9 mouse cellular contexts compared by ENCODE assay signal in the genomic region with DNA sequence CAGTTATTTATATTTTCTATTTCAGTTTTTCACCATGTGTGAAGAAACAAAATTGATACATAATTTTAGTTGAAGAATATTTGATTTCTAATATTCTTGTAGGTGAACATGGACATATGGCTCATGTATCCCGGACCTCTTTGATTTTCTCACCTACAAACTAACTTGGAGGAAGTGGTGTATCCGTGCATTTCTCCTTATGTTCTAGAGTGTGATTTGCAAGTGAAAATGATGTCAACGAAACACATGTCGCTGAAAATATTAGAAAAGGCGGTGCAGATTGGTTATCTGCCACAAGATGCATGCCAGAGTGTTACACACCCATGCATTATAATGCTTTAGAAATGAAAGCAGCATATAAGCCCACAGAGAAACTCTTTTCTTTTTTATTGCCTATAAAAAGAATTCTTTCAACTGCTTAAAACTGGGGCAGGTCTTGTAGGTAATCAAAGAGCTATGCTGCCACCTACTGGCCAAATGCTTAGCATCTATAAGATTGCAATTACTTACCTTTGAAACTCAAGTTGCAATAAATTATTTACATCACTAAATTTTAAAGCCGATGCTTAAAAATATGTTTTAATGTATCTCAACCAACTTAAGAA.
A peak's percentile ranks its signal among the peaks of the same experiment; 100 is the strongest.
DNase-seq lines count a peak whose midpoint lies in the region; ATAC-seq lines count a peak whose summit lies in the region.
"Had no signal": no experiment of that assay in that cellular context is flagged by ENCODE, and none has a peak within 500 bp of the region (broad histone marks: within the 10 kb centered on the region; RNA-seq: fewer than 3 reads in every experiment).

No protein-coding gene starts in this region.

- no peak overlapping the region for H3K4me2 ChIP-seq in hindbrain, embryonic 12.5 days (replicated peaks)
- H3K4me2 ChIP-seq: neural tube, embryonic 12.5 days had no signal

- DNase-seq in hindbrain, embryonic 10.5 days (ENCODE audit: low spot score), result peak; percentile 41
- DNase-seq in WW6 (ENCODE audit: low read depth, low spot score), result peak; percentile 5
- DNase-seq in embryo, embryonic 10.5 days (ENCODE audit: low spot score), result peak; percentile 89
- peak; percentile 72 for DNase-seq in heart, postnatal 4 days
- DNase-seq in left cerebral cortex, postnatal 10 days (ENCODE audit: extremely low spot score in 1 of 2, low spot score in 2 of 2), result peak; percentile 74 to 75
- DNase-seq in neural tube, embryonic 10.5 days (ENCODE audit: extremely low spot score, low spot score), result peak; percentile 44
- DNase-seq in spleen, adult 18-20 months, result no peak

- no peak overlapping the region for H3K27ac ChIP-seq in hindbrain, embryonic 10.5 days
- H3K27ac ChIP-seq in hindbrain, embryonic 12.5 days, result no peak overlapping the region
- H3K27ac ChIP-seq: neural tube, embryonic 12.5 days had no signal

- intact Hi-C loops in left cerebral cortex, postnatal 10 days (cut with DNase I), result no loop called here

- H3K36me3 ChIP-seq in hindbrain, embryonic 10.5 days, result no peaks in the 10 kb centered on the region
- no peaks in the 10 kb centered on the region for H3K36me3 ChIP-seq in hindbrain, embryonic 12.5 days
- H3K36me3 ChIP-seq: neural tube, embryonic 12.5 days had no signal

- no peaks in the 10 kb centered on the region for H3K27me3 ChIP-seq in hindbrain, embryonic 10.5 days (ENCODE audit: insufficient read depth, poor library complexity, severe bottlenecking)
- no peaks in the 10 kb centered on the region for H3K27me3 ChIP-seq in hindbrain, embryonic 12.5 days
- H3K27me3 ChIP-seq: neural tube, embryonic 12.5 days had no signal

- H3K9ac ChIP-seq in hindbrain, embryonic 12.5 days, result no peak overlapping the region
- H3K9ac ChIP-seq: neural tube, embryonic 12.5 days had no signal

- H3K9me3 ChIP-seq in hindbrain, embryonic 10.5 days, result no peaks in the 10 kb centered on the region
- no peaks in the 10 kb centered on the region for H3K9me3 ChIP-seq in hindbrain, embryonic 12.5 days (replicated peaks)
- H3K9me3 ChIP-seq: neural tube, embryonic 12.5 days had no signal

- H3K4me1 ChIP-seq in hindbrain, embryonic 10.5 days (replicated peaks), result no peaks in the 10 kb centered on the region
- no peaks in the 10 kb centered on the region for H3K4me1 ChIP-seq in hindbrain, embryonic 12.5 days
- H3K4me1 ChIP-seq: neural tube, embryonic 12.5 days had no signal

- 63% methylated on average over 6 of the region's 6 CpGs for WGBS in hindbrain, embryonic 10.5 days
- WGBS in hindbrain, embryonic 12.5 days, result 61% methylated on average over 6 of the region's 6 CpGs

- no peak overlapping the region for H3K4me3 ChIP-seq in hindbrain, embryonic 10.5 days
- no peak overlapping the region for H3K4me3 ChIP-seq in hindbrain, embryonic 12.5 days
- H3K4me3 ChIP-seq: neural tube, embryonic 12.5 days had no signal

- ATAC-seq in hindbrain, embryonic 12.5 days (ENCODE audit: low FRiP score), result no peak

Comparison
In these comparisons a context has a peak if more than half of its experiments do, and no peak if none do; other contexts are left out.
1. DNase-seq: peak in hindbrain, embryonic 10.5 days (single experiment), WW6 (single experiment), embryo, embryonic 10.5 days (single experiment), heart, postnatal 4 days (single experiment), left cerebral cortex, postnatal 10 days (2 of 2) and neural tube, embryonic 10.5 days (single experiment); none in spleen, adult 18-20 months (0 of 2).